Mouse (Mus musculus): ENCODE results near the gene Prr5. TPM values are rescaled to one million over a fixed set of nuclear protein-coding genes. Genes with fewer than 3 reads are reported as not detected.

The Prr5 gene
- polyA plus RNA-seq, 1 experiment from 2014 or later, result 34.8 TPM

DNA sequence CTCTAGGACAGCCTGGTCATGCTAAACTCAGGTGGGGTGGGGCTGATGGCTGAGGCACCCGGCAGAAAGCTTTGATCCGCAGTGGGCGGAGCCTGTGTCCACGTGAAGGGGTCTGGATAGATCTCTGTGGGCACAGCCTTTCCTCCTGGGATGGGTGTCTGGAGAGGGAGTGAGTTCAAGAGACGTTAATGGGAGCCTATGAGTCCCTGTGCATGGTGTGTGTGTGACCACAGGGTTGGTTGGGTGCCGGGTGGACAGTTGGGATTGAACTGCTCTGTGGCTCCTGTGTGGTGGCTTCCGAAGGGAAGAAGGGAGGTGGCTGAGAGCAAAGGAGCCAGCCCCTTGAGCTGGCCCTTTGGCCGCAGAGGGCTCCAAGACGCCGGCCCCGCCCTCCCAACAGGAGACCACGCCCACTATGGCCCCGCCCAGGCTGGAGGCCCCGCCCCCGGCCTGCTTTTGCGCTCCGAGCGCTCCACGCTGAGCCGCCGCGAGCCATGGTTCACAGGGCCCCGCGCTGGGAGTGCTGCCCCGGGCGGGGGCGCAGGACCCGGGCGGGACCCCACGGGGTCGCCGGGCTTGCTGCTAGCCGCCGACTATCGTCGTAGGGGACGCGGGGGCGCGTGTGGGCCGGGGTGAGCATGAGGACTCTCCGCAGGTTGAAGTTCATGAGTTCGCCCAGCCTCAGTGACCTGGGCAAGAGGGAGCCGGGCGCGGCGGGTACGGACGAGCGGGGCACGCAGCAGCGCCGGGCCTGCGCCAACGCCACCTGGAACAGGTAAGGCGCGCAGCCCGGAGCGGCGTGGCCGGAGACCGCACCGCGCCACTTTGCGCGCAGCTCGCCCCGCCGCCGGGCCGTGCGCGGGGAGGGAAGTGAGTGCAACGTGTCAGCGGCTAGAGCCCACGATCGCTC is 11.4 kb downstream of the Prr5 start:
- WGBS, result under 1% methylated on average over 59 of the region's 77 CpGs
- H3K27ac ChIP-seq (ENCODE audit: low read depth, low read length), result peak overlapping the region; percentile 82

DNA sequence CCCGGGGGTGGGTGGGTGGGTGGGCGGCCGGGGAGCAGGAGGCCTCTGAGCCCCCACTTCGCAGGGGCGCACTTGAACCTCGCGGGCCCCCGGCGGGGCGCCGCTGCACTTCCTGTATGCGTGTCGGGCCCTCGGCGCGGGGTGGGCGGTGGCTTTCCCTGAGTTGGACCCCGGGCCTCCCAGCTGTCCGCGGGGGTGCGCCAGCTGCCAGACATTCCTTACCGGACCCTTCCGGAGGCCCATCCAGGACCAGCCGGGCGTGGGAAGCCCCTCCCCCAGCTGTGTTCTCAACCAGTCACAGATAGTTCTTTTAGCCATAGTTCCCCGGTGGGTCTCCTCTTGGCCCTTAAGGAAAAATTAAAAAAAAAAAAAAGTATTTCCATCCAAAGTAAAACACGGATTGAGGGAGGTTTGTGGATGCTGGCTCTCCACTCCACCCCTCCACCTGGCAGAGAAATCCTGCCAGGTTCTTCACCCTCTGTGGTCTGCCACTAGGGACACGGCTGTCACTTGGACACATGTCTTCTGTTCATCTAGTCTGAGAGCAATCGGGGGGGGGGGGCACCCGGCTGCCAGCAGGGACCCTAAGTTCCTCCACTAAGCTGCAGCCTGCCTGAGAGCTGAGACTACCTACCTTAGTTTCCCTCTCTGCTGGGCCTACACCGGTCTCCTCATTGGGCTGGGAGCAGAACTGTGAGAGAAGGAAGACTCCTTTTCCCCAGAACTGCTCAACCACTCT is 12.2 kb downstream of the Prr5 start:
- H3K9ac ChIP-seq (ENCODE audit: low read depth, low read length), result peak overlapping the region; percentile 82
- H3K9me3 ChIP-seq (ENCODE audit: control insufficient read depth, low read length), result no peaks in the 10 kb centered on the region
- H3K4me2 ChIP-seq (replicated peaks; ENCODE audit: low read depth, low read length), result peak overlapping the region; percentile 78
- WGBS, result 2% methylated on average over 29 of the region's 31 CpGs
- peak overlapping the region; percentile 82 for H3K27ac ChIP-seq (ENCODE audit: low read depth, low read length)
- peaks cover 35% of the 10 kb centered on the region for H3K4me1 ChIP-seq (ENCODE audit: control insufficient read depth, insufficient read depth, low read length)
- peaks cover 3% of the 10 kb centered on the region; the same call in 1 of the 2 replicates for H3K36me3 ChIP-seq (ENCODE audit: control insufficient read depth, insufficient read depth, low read length)
- ATAC-seq (ENCODE audit: low FRiP score, low TSS enrichment), result peak; percentile 79
- no peaks in the 10 kb centered on the region for H3K27me3 ChIP-seq (ENCODE audit: control insufficient read depth, insufficient read depth, low read length)
- peak overlapping the region; percentile 88 for H3K4me3 ChIP-seq (ENCODE audit: low read length)

More for the DNA sequence above, 11.4 kb downstream of the Prr5 start:
- Histone ChIP-seq H3K4me3 (ENCODE audit: low read length) (peak overlapping the region; percentile 88), H3K4me2 (replicated peaks; ENCODE audit: low read depth, low read length) (peak overlapping the region; percentile 78), H3K4me1 (ENCODE audit: control insufficient read depth, insufficient read depth, low read length) (peaks cover 29% of the 10 kb centered on the region), H3K36me3 (ENCODE audit: control insufficient read depth, insufficient read depth, low read length) (0 out of 2 replicates have a peak, but pooled peaks cover 3% of the 10 kb centered on the region), H3K9ac (ENCODE audit: low read depth, low read length) (peak overlapping the region; percentile 82), H3K27me3 (ENCODE audit: control insufficient read depth, insufficient read depth, low read length) (no peaks in the 10 kb centered on the region), H3K9me3 (ENCODE audit: control insufficient read depth, low read length) (no peaks in the 10 kb centered on the region)
- peak; percentile 78 for ATAC-seq (ENCODE audit: low FRiP score, low TSS enrichment)

DNA sequence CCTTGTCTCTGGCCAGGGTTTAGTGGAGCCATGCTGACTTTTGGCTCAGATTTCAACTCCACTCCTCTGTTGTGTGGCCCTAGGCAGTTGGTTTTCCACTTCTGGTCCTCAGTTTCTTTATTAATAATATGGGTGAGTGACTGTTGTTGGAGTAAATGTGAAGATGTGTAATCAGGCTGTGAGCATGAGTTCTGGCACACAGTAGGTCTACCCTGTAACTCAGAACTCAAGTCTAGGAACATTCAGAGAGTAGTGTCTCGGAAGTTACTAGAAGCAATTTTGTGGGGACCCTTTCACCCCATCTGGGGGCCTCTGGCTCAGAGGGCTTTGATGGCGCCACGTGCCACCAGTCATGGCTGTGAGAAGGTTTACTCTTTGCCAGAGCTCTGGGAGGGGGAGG is 12.8 kb downstream of the Prr5 start:
- WGBS, result 52% methylated on average over 3 of the region's 3 CpGs

DNA sequence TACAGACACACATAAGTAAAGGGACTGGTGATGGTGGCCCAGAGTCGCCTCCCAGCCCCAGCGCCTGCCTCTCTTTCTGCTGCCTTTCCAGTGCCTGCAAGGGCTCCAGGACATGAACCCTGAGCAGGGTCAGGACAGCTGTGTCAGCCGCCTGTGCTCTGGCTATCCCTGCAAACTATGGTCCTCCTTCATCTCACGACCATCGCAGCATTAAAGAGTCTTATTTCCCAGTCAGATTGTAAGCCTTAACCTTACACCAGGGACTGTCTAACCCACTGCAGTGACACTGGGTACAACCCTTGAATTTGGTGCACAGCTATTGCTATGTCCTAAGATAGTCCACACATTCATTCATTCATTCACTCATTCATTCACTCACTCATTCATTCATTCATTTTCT is 13.4 kb downstream of the Prr5 start:
- Histone ChIP-seq H3K27ac (ENCODE audit: low read depth, low read length) (no peak overlapping the region), H3K9me3 (ENCODE audit: control insufficient read depth, low read length) (no peaks in the 10 kb centered on the region), H3K36me3 (ENCODE audit: control insufficient read depth, insufficient read depth, low read length) (peaks cover 6% of the 10 kb centered on the region; the same call in 1 of the 2 replicates), H3K4me3 (ENCODE audit: low read length) (peak overlapping the region; percentile 88; the same call in 1 of the 2 replicates), H3K4me1 (ENCODE audit: control insufficient read depth, insufficient read depth, low read length) (peaks cover 47% of the 10 kb centered on the region), H3K4me2 (replicated peaks; ENCODE audit: low read depth, low read length) (peak overlapping the region; percentile 78; the same call in 1 of the 2 replicates), H3K9ac (ENCODE audit: low read depth, low read length) (0 out of 2 replicates have a peak overlapping the region, but pooled peaks have one; percentile 7), H3K27me3 (ENCODE audit: control insufficient read depth, insufficient read depth, low read length) (no peaks in the 10 kb centered on the region)
- ATAC-seq (ENCODE audit: low FRiP score, low TSS enrichment), result no peak
- 63% methylated on average over 5 of the region's 5 CpGs for WGBS

More for the DNA sequence above, 12.8 kb downstream of the Prr5 start:
- no peaks in the 10 kb centered on the region for H3K27me3 ChIP-seq (ENCODE audit: control insufficient read depth, insufficient read depth, low read length)
- no peaks in the 10 kb centered on the region for H3K9me3 ChIP-seq (ENCODE audit: control insufficient read depth, low read length)
- peak overlapping the region; percentile 88 for H3K4me3 ChIP-seq (ENCODE audit: low read length)
- no peak for ATAC-seq (ENCODE audit: low FRiP score, low TSS enrichment)
- peak overlapping the region; percentile 82 for H3K9ac ChIP-seq (ENCODE audit: low read depth, low read length)
- H3K36me3 ChIP-seq (ENCODE audit: control insufficient read depth, insufficient read depth, low read length), result peaks cover 5% of the 10 kb centered on the region; the same call in 1 of the 2 replicates
- H3K27ac ChIP-seq (ENCODE audit: low read depth, low read length), result peak overlapping the region; percentile 82; the same call in 1 of the 2 replicates
- peak overlapping the region; percentile 78 for H3K4me2 ChIP-seq (replicated peaks; ENCODE audit: low read depth, low read length)
- peaks cover 41% of the 10 kb centered on the region for H3K4me1 ChIP-seq (ENCODE audit: control insufficient read depth, insufficient read depth, low read length)

DNA sequence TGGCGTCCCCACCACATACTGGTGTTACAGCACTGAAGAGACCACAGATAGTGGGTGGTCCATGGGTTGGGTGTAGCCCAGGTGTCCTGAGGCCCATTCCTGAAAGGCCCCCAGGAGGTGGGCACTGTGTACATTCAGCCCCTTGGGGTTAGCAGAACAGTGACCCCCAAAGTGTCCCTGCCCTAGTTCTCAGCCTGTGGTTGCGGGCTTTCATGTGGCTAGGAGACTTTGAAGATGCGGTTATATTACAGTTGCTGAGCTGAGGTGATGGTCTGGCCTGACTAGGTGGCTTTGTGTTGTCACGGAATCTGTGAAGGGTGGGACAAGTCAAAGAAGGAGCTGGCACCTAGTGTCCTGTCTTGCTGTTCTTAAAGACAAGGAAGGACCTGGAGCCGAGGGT is 15.1 kb downstream of the Prr5 start:
- Histone ChIP-seq H3K4me3 (ENCODE audit: low read length) (no peak overlapping the region), H3K27ac (ENCODE audit: low read depth, low read length) (no peak overlapping the region), H3K36me3 (ENCODE audit: control insufficient read depth, insufficient read depth, low read length) (peaks cover 23% of the 10 kb centered on the region), H3K9me3 (ENCODE audit: control insufficient read depth, low read length) (no peaks in the 10 kb centered on the region), H3K4me1 (ENCODE audit: control insufficient read depth, insufficient read depth, low read length) (peaks cover 56% of the 10 kb centered on the region), H3K9ac (ENCODE audit: low read depth, low read length) (no peak overlapping the region), H3K4me2 (replicated peaks; ENCODE audit: low read depth, low read length) (no peak overlapping the region), H3K27me3 (ENCODE audit: control insufficient read depth, insufficient read depth, low read length) (no peaks in the 10 kb centered on the region)
- 71% methylated on average over 5 of the region's 5 CpGs for whole genome bisulfite sequencing
- ATAC-seq (ENCODE audit: low FRiP score, low TSS enrichment), result no peak

DNA sequence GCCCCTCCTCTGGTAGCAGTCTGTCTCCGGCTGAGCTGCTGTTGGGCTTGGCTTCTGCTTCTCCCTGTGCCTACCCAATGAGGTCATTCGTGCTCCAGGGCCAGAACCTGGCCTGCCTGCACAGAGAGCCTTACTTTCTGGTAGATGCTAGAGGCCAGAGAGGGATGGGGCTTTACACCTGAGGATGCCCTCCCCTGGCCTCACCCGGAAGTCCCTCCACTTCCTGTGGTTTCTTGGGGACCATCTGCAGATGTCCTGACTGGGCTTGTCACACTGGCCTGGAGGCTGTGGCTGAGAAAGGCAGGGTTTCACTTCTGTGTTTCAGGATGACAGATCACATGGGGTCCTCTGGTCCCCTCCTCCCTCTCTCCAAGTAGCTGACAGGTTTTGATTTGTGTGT is 16.0 kb downstream of the Prr5 start:
- Histone ChIP-seq H3K27me3 (ENCODE audit: control insufficient read depth, insufficient read depth, low read length) (no peaks in the 10 kb centered on the region), H3K4me1 (ENCODE audit: control insufficient read depth, insufficient read depth, low read length) (peaks cover 52% of the 10 kb centered on the region), H3K4me2 (replicated peaks; ENCODE audit: low read depth, low read length) (no peak overlapping the region), H3K9me3 (ENCODE audit: control insufficient read depth, low read length) (no peaks in the 10 kb centered on the region), H3K27ac (ENCODE audit: low read depth, low read length) (no peak overlapping the region), H3K4me3 (ENCODE audit: low read length) (no peak overlapping the region), H3K36me3 (ENCODE audit: control insufficient read depth, insufficient read depth, low read length) (peaks cover 31% of the 10 kb centered on the region), H3K9ac (ENCODE audit: low read depth, low read length) (no peak overlapping the region)
- no peak for ATAC-seq (ENCODE audit: low FRiP score, low TSS enrichment)
- 48% methylated on average over 3 of the region's 3 CpGs for WGBS

DNA sequence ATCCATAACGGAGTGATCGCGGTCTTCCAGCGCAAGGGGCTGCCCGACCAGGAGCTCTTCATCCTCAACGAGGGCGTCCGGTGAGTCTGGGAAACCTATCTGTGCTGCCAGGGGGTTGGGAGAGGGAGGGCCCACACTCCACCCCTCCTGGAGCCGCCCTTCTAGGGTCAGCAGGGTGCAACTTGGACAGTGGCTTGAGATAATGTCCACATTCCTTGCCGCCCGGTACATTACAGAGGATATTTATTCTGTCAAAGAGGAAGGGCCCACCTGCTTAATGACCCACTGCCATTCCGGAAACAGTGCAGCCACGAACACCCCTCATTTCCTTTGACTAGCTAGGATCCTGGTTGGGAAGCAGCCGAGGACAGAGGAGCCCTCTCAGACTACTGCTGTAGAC is 18.5 kb downstream of the Prr5 start:
- H3K36me3 ChIP-seq (ENCODE audit: control insufficient read depth, insufficient read depth, low read length), result peaks cover 51% of the 10 kb centered on the region
- H3K4me3 ChIP-seq (ENCODE audit: low read length), result no peak overlapping the region
- H3K27ac ChIP-seq (ENCODE audit: low read depth, low read length), result peak overlapping the region; percentile 52
- H3K4me1 ChIP-seq (ENCODE audit: control insufficient read depth, insufficient read depth, low read length), result peaks cover 39% of the 10 kb centered on the region
- H3K9ac ChIP-seq (ENCODE audit: low read depth, low read length), result peak overlapping the region; percentile 18; the same call in 1 of the 2 replicates
- no peak overlapping the region for H3K4me2 ChIP-seq (replicated peaks; ENCODE audit: low read depth, low read length)
- 28% methylated on average over 14 of the region's 14 CpGs for WGBS
- H3K27me3 ChIP-seq (ENCODE audit: control insufficient read depth, insufficient read depth, low read length), result no peaks in the 10 kb centered on the region
- peak; percentile 64 for ATAC-seq (ENCODE audit: low FRiP score, low TSS enrichment)
- no peaks in the 10 kb centered on the region for H3K9me3 ChIP-seq (ENCODE audit: control insufficient read depth, low read length)

DNA sequence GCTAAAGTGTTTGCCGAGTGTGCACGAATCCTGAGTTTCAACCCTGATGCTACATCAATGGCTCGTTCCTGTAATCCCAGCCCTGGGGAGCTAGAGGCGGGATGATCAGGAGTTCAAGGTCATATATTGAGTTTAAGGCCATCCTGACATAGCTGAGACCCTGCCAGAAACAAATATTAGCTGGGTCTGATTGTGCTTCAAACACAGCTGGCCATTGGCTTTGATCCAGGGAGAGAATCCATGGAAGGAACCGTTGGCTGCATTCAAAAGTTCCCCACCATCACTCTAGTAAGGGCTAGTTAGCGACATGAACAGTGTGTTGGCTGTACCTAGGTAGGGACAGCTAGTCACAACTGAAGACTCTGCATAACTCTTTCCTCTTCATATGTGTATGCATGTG is 19.9 kb downstream of the Prr5 start:
- Histone ChIP-seq H3K27me3 (ENCODE audit: control insufficient read depth, insufficient read depth, low read length) (no peaks in the 10 kb centered on the region), H3K4me1 (ENCODE audit: control insufficient read depth, insufficient read depth, low read length) (peaks cover 36% of the 10 kb centered on the region), H3K9me3 (ENCODE audit: control insufficient read depth, low read length) (no peaks in the 10 kb centered on the region), H3K4me3 (ENCODE audit: low read length) (no peak overlapping the region), H3K9ac (ENCODE audit: low read depth, low read length) (no peak overlapping the region), H3K4me2 (replicated peaks; ENCODE audit: low read depth, low read length) (no peak overlapping the region), H3K27ac (ENCODE audit: low read depth, low read length) (no peak overlapping the region), H3K36me3 (ENCODE audit: control insufficient read depth, insufficient read depth, low read length) (peaks cover 61% of the 10 kb centered on the region)
- WGBS, result 79% methylated on average over 6 of the region's 6 CpGs
- ATAC-seq (ENCODE audit: low FRiP score, low TSS enrichment), result no peak
